Mouse (Mus musculus): Measurements from ENCODE around the gene Ankrd40.

DNA sequence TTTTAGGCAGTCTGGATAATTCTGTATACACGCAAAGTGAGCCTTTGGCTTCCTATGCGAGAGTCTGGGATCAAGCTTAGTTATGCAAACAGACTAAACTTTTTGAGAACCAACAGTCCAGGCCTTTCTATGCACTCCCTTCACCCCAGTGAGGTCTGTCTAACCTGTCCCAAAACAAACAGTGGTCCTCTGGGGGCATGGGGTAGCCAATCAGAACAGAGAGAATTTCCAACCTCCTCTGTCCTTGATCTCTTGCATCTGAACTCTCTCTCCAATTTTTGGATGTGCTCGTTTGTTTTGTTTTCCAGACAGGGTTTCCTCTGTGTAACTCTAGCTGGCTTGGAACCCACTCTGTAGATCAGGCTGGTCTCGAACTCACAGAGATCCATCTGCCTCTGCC is 61.2 kb downstream of the Ankrd40 start:
- no peak for TF ChIP-seq CTCF (IDR thresholded peaks at IDR 0.05; ENCODE audit: control insufficient read depth, insufficient read depth, insufficient replicate concordance, low read depth, low read length)
- TF ChIP-seq POLR2A (IDR thresholded peaks at IDR 0.05; ENCODE audit: control insufficient read depth, low read depth, low read length), result no peak

Data from testis, adult 2 months (tissue).